Mouse (Mus musculus) kidney, adult 2 months (tissue): ENCODE results near the gene G6pdx.

ENCODE experiments used
- CTCF ChIP-seq: fragments of 200-500 bp; conservative IDR thresholded peaks from 2 replicates; pipeline ENCODE4 v1.5.1; 2011; ENCODE audit warnings: low read depth, mild to moderate bottlenecking, control low read depth, low read length, moderate library complexity, mixed read lengths; ENCODE audit not compliant: insufficient read depth, insufficient read length
- POLR2A ChIP-seq: fragments of 200-500 bp; IDR thresholded peaks from one replicate; pipeline ENCODE4 v1.6.1; 2011; ENCODE audit warnings: low read depth, low read length, control low read depth

- TF ChIP-seq POLR2A (no peak), CTCF (no peak)
These were observed 40.8 kb downstream of the G6pdx start for GRCm38 (mm10) chrX:74388153-74388552.
